Mouse (Mus musculus) lung, embryonic 15.5 days (tissue): ENCODE measurements at regions not wholly inside any gene's neighbourhood (a gene's known extent, or its start where the extent isn't known, plus 50 kb on each side); places are given as distances from the start of the nearest gene placed in this dataset.

Source experiments
- ATAC-seq: fragments of 200-750 bp; cut with Nextera tagmentation; 2 replicates; pipeline ENCODE4 v1.8.0; 2017; ENCODE audit warnings: moderate number of reproducible peaks, borderline replicate concordance; ENCODE audit not compliant: low FRiP score, low TSS enrichment; ENCODE audit errors: extremely low read depth
- H3K27ac ChIP-seq: fragments of 300-500 bp; sonication (generic); 2 replicates; pipeline ENCODE4 v1.5.1; 2015; ENCODE audit warnings: moderate library complexity, mild to moderate bottlenecking, inconsistent platforms
- H3K27me3 ChIP-seq: fragments of 300-500 bp; sonication (generic); 2 replicates; pipeline ENCODE4 v1.6.1; 2015; ENCODE audit warnings: inconsistent platforms
- H3K36me3 ChIP-seq: fragments of 300-500 bp; sonication (generic); 2 replicates; pipeline ENCODE4 v1.6.1; 2015; ENCODE audit warnings: inconsistent platforms
- H3K4me1 ChIP-seq: fragments of 300-500 bp; sonication (generic); 2 replicates; pipeline ENCODE4 v1.6.1; 2015; ENCODE audit warnings: inconsistent platforms
- H3K4me2 ChIP-seq: fragments of 300-500 bp; sonication (generic); 2 replicates; pipeline ENCODE4 v1.6.1; 2015; ENCODE audit warnings: inconsistent platforms, mild to moderate bottlenecking, moderate library complexity
- H3K4me3 ChIP-seq: fragments of 300-500 bp; sonication (generic); 2 replicates; pipeline ENCODE4 v1.5.1; 2015; ENCODE audit warnings: mild to moderate bottlenecking, inconsistent platforms
- H3K9ac ChIP-seq: fragments of 300-500 bp; sonication (generic); 2 replicates; pipeline ENCODE4 v1.6.1; 2015; ENCODE audit warnings: inconsistent platforms
- H3K9me3 ChIP-seq: fragments of 300-500 bp; sonication (generic); 2 replicates; pipeline ENCODE4 v1.6.1; 2016; ENCODE audit warnings: inconsistent platforms
- WGBS: fragments of 180-500 bp; shearing (Covaris S2); methylation state at CpG from one replicate; pipeline ENCODE4 v1.1.7; 2015; 5-methylcytosine and 5-hydroxymethylcytosine counted together

GRCm38 (mm10) chr6:117032042-117032746 is 136.1 kb upstream of the Cxcl12 start:
- Histone ChIP-seq H3K27me3 (no peaks in the 10 kb centered on the region), H3K9ac (no peak overlapping the region), H3K4me1 (no peaks in the 10 kb centered on the region), H3K4me2 (no peak overlapping the region), H3K9me3 (no peaks in the 10 kb centered on the region), H3K27ac (no peak overlapping the region), H3K4me3 (no peak overlapping the region), H3K36me3 (no peaks in the 10 kb centered on the region)
- no peak for ATAC-seq
- 40% methylated on average over 8 of the region's 8 CpGs for WGBS

GRCm38 (mm10) chr6:117043744-117044143 is 124.6 kb upstream of the Cxcl12 start:
- Histone ChIP-seq H3K27ac (no peak overlapping the region), H3K4me1 (no peaks in the 10 kb centered on the region), H3K9ac (no peak overlapping the region), H3K27me3 (no peaks in the 10 kb centered on the region), H3K36me3 (no peaks in the 10 kb centered on the region), H3K4me3 (no peak overlapping the region), H3K4me2 (no peak overlapping the region), H3K9me3 (no peaks in the 10 kb centered on the region)
- 62% methylated on average over 2 of the region's 2 CpGs for WGBS
- ATAC-seq: no peak

- ATAC-seq: no peak
- 24% methylated on average over 14 of the region's 14 CpGs for WGBS
- Histone ChIP-seq H3K4me3 (no peak overlapping the region), H3K27ac (no peak overlapping the region), H3K4me2 (no peak overlapping the region), H3K36me3 (no peaks in the 10 kb centered on the region), H3K9ac (no peak overlapping the region), H3K27me3 (no peaks in the 10 kb centered on the region), H3K4me1 (no peaks in the 10 kb centered on the region), H3K9me3 (no peaks in the 10 kb centered on the region)
Measured at GRCm38 (mm10) chr6:117049459-117050010, 118.8 kb upstream of the Cxcl12 start.

GRCm38 (mm10) chr6:117060688-117061087 is 107.6 kb upstream of the Cxcl12 start:
- no peak overlapping the region for H3K4me3 ChIP-seq
- no peaks in the 10 kb centered on the region for H3K9me3 ChIP-seq
- H3K4me2 ChIP-seq: no peak overlapping the region
- no peaks in the 10 kb centered on the region for H3K4me1 ChIP-seq
- no peaks in the 10 kb centered on the region for H3K27me3 ChIP-seq
- no peaks in the 10 kb centered on the region for H3K36me3 ChIP-seq
- no peak overlapping the region for H3K27ac ChIP-seq
- no peak overlapping the region for H3K9ac ChIP-seq
- no peak for ATAC-seq
- WGBS: 76% methylated on average over 3 of the region's 3 CpGs

- WGBS: 61% methylated on average over 9 of the region's 9 CpGs
- H3K9ac ChIP-seq: no peak overlapping the region
- no peak overlapping the region for H3K4me3 ChIP-seq
- ATAC-seq: no peak
- no peak overlapping the region for H3K4me2 ChIP-seq
- no peaks in the 10 kb centered on the region for H3K27me3 ChIP-seq
- H3K36me3 ChIP-seq: no peaks in the 10 kb centered on the region
- H3K9me3 ChIP-seq: no peaks in the 10 kb centered on the region
- no peak overlapping the region for H3K27ac ChIP-seq
- H3K4me1 ChIP-seq: no peaks in the 10 kb centered on the region
Measured at GRCm38 (mm10) chr6:117067541-117068305, 100.6 kb upstream of the Cxcl12 start.

- Histone ChIP-seq H3K4me1 (no peaks in the 10 kb centered on the region), H3K9me3 (no peaks in the 10 kb centered on the region), H3K27ac (no peak overlapping the region), H3K27me3 (no peaks in the 10 kb centered on the region), H3K9ac (no peak overlapping the region), H3K4me3 (no peak overlapping the region), H3K36me3 (no peaks in the 10 kb centered on the region), H3K4me2 (no peak overlapping the region)
- 55% methylated on average over 6 of the region's 6 CpGs for WGBS
- no peak for ATAC-seq
Measured at GRCm38 (mm10) chr6:117071311-117071710, 97.0 kb upstream of the Cxcl12 start.

GRCm38 (mm10) chr6:117071857-117072256 is 96.5 kb upstream of the Cxcl12 start:
- no peak overlapping the region for H3K4me3 ChIP-seq
- H3K4me2 ChIP-seq: no peak overlapping the region
- H3K4me1 ChIP-seq: no peaks in the 10 kb centered on the region
- H3K36me3 ChIP-seq: no peaks in the 10 kb centered on the region
- H3K9ac ChIP-seq: no peak overlapping the region
- H3K27me3 ChIP-seq: no peaks in the 10 kb centered on the region
- ATAC-seq: no peak
- H3K9me3 ChIP-seq: no peaks in the 10 kb centered on the region
- WGBS: 60% methylated on average over 8 of the region's 8 CpGs
- H3K27ac ChIP-seq: no peak overlapping the region

GRCm38 (mm10) chr6:117079500-117079899 is 88.8 kb upstream of the Cxcl12 start:
- Histone ChIP-seq H3K36me3 (no peaks in the 10 kb centered on the region), H3K9ac (no peak overlapping the region), H3K4me2 (no peak overlapping the region), H3K9me3 (no peaks in the 10 kb centered on the region), H3K27me3 (no peaks in the 10 kb centered on the region), H3K27ac (no peak overlapping the region), H3K4me1 (no peaks in the 10 kb centered on the region), H3K4me3 (no peak overlapping the region)
- no peak for ATAC-seq
- WGBS: 60% methylated on average over 5 of the region's 5 CpGs

- H3K36me3 ChIP-seq: no peaks in the 10 kb centered on the region
- H3K27me3 ChIP-seq: no peaks in the 10 kb centered on the region
- H3K9ac ChIP-seq: no peak overlapping the region
- H3K4me2 ChIP-seq: no peak overlapping the region
- H3K4me3 ChIP-seq: no peak overlapping the region
- no peak for ATAC-seq
- H3K9me3 ChIP-seq: no peaks in the 10 kb centered on the region
- H3K27ac ChIP-seq: no peak overlapping the region
- H3K4me1 ChIP-seq: no peaks in the 10 kb centered on the region
- 31% methylated on average over 13 of the region's 13 CpGs for WGBS
Measured at GRCm38 (mm10) chr6:117080973-117081372, 87.4 kb upstream of the Cxcl12 start.

GRCm38 (mm10) chr6:117084211-117084610 is 84.1 kb upstream of the Cxcl12 start:
- no peaks in the 10 kb centered on the region for H3K27me3 ChIP-seq
- no peaks in the 10 kb centered on the region for H3K9me3 ChIP-seq
- WGBS: 58% methylated on average over 6 of the region's 6 CpGs
- H3K36me3 ChIP-seq: no peaks in the 10 kb centered on the region
- ATAC-seq: no peak
- no peak overlapping the region for H3K4me3 ChIP-seq
- no peak overlapping the region for H3K4me2 ChIP-seq
- no peak overlapping the region for H3K27ac ChIP-seq
- no peaks in the 10 kb centered on the region for H3K4me1 ChIP-seq
- H3K9ac ChIP-seq: no peak overlapping the region

GRCm38 (mm10) chr6:117084833-117085500 is 83.4 kb upstream of the Cxcl12 start:
- no peaks in the 10 kb centered on the region for H3K27me3 ChIP-seq
- 46% methylated on average over 13 of the region's 13 CpGs for WGBS
- H3K9ac ChIP-seq: no peak overlapping the region
- H3K4me2 ChIP-seq: no peak overlapping the region
- H3K27ac ChIP-seq: no peak overlapping the region
- ATAC-seq: no peak
- no peaks in the 10 kb centered on the region for H3K9me3 ChIP-seq
- H3K4me3 ChIP-seq: no peak overlapping the region
- H3K4me1 ChIP-seq: no peaks in the 10 kb centered on the region
- no peaks in the 10 kb centered on the region for H3K36me3 ChIP-seq

GRCm38 (mm10) chr6:117094742-117095141 is 73.6 kb upstream of the Cxcl12 start:
- Histone ChIP-seq H3K4me2 (no peak overlapping the region), H3K27ac (no peak overlapping the region), H3K4me3 (no peak overlapping the region), H3K9ac (no peak overlapping the region), H3K9me3 (no peaks in the 10 kb centered on the region), H3K36me3 (no peaks in the 10 kb centered on the region), H3K27me3 (no peaks in the 10 kb centered on the region), H3K4me1 (no peaks in the 10 kb centered on the region)
- WGBS: 86% methylated on average over 6 of the region's 6 CpGs
- ATAC-seq: no peak
